Mouse (Mus musculus): Measurements from ENCODE around the gene Esp18.

The Esp18 gene

GRCm38 (mm10) chr17:39406059-39406458, at the start of gene Esp18:
Esp18 (plus strand) TSS chr17:39406359.
- no peak for DNase-seq (ENCODE audit: low spot score in 2 of 2)

- no peak for DNase-seq (ENCODE audit: low spot score in 2 of 2)
Measured at GRCm38 (mm10) chr17:39363316-39363715, 42.8 kb upstream of the Esp18 start.

Measured in frontal cortex, postnatal 14 days (tissue).